Comparison of ENCODE assay signal across 8 mouse cellular contexts in the genomic region with DNA sequence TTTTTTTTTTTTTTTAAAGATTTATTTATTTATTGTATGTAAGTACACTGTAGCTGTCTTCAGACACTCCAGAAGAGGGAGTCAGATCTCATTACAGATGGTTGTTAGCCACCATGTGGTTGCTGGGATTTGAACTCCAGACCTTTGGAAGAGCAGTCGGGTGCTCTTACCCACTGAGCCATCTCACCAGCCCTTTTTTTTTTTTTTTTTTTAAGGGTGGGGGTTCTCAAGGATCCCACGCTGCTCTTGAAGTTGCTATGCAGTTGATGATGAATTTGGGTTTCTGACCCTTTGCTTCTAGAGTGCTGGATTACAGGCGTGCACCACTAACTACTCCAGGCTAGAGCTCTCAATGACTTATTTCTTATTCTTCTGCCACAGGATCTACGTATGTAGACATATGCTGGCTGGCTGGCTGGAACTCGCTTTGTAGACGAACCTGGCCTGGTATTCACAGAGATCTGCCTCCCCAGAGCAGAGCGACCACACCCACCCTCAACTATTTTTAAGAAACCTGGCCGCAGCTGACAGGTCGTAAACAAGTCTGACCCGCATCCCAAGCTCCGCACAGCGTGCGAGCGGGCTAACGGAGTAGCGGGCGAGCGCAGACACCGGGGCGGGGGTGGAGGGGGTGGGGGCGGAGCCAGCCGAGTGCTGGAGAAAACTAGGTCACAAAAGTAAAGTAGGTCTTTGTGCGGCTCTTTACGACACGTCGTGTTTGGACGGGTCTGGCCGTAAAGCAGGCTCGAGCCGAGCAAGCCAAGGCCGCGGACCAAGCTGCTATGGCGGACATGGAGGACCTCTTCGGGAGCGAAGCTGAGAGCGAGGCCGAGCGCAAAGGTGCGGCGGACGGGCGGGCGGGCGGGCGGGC. TPM values are rescaled to one million over a fixed set of nuclear protein-coding genes. Genes with fewer than 3 reads are reported as not detected.
A peak's percentile ranks its signal among the peaks of the same experiment; 100 is the strongest.
DNase-seq lines count a peak whose midpoint lies in the region; ATAC-seq and TF ChIP-seq lines count a peak whose summit lies in the region.

A gene (plus strand): TSS at position 729 of the 871 bp plus-strand sequence.

- peak; percentile 95 for DNase-seq in MEL (ENCODE audit: low read depth, low spot score)
- peak; percentile 93 to 97 for DNase-seq in cerebellum, adult 2 months
- DNase-seq in forelimb bud, embryonic 11.5 days (ENCODE audit: low read depth, low spot score): peak; percentile 90
- DNase-seq in hindbrain, embryonic 10.5 days (ENCODE audit: low spot score): peak; percentile 91
- DNase-seq in layer of hippocampus, adult 9-11 months: peak; percentile 94
- peak; percentile 98 for DNase-seq in lung, postnatal 0 days (ENCODE audit: low spot score)
- peak; percentile 68 for DNase-seq in ovary, postnatal 14 days (ENCODE audit: low spot score)
- DNase-seq in thymus, postnatal 14 days: peak; percentile 87

- ATAC-seq in lung, postnatal 0 days: peak; percentile 91

- H3K36me3 ChIP-seq in MEL (ENCODE audit: control insufficient read depth in 1 of 2, insufficient read depth in 2 of 2, low read length in 2 of 2): peaks cover 0 to 8% of the 10 kb centered on the region in 2 experiments; a peak in 2 of 4 replicates
- peaks cover 20% of the 10 kb centered on the region for H3K36me3 ChIP-seq in hindbrain, embryonic 10.5 days
- 0 out of 2 replicates have a peak, but pooled peaks cover 7% of the 10 kb centered on the region for H3K36me3 ChIP-seq in lung, postnatal 0 days (ENCODE audit: insufficient read depth, low read length)

- H3K4me1 ChIP-seq in MEL (ENCODE audit: control insufficient read depth in 1 of 2, insufficient read depth in 2 of 2, low read length in 2 of 2): peaks cover 0 to 6% of the 10 kb centered on the region in 2 experiments; a peak in 2 of 4 replicates
- H3K4me1 ChIP-seq in cerebellum, adult 2 months (ENCODE audit: control insufficient read depth, insufficient read depth, low read length): no peaks in the 10 kb centered on the region; the same call in 1 of the 2 replicates
- H3K4me1 ChIP-seq in hindbrain, embryonic 10.5 days (replicated peaks): peaks cover 23% of the 10 kb centered on the region
- peaks cover 8% of the 10 kb centered on the region; the same call in 1 of the 2 replicates for H3K4me1 ChIP-seq in lung, postnatal 0 days (ENCODE audit: insufficient read depth, low read depth, low read length)

- TF ChIP-seq EP300 in MEL (IDR thresholded peaks at IDR 0.05; ENCODE audit: low read depth in 1 of 2, low read length in 2 of 2): no peak
- TF ChIP-seq EP300 in lung, postnatal 0 days (IDR thresholded peaks at IDR 0.05): no peak

- WGBS in cerebellum, adult 2 months: under 1% methylated on average over 43 of the region's 45 CpGs
- 1% methylated on average over 45 of the region's 45 CpGs for WGBS in hindbrain, embryonic 10.5 days
- under 1% methylated on average over 42 of the region's 45 CpGs for WGBS in lung, postnatal 0 days

- H3K4me3 ChIP-seq in MEL (ENCODE audit: control insufficient read depth in 1 of 2, insufficient read depth in 1 of 2, low read depth in 2 of 2, low read length in 2 of 2): peak within 1 kb of the TSS; percentile 76 to 92
- peak within 1 kb of the TSS; percentile 67 for H3K4me3 ChIP-seq in cerebellum, adult 2 months (replicated peaks; ENCODE audit: insufficient read depth, low read depth, low read length)
- H3K4me3 ChIP-seq in hindbrain, embryonic 10.5 days: peak within 1 kb of the TSS; percentile 90
- H3K4me3 ChIP-seq in lung, postnatal 0 days (ENCODE audit: low read depth, low read length): peak within 1 kb of the TSS; percentile 75

- H3K9ac ChIP-seq in MEL (ENCODE audit: control insufficient read depth, low read depth, low read length, poor library complexity, severe bottlenecking): peak within 1 kb of the TSS; percentile 92
- peak within 1 kb of the TSS; percentile 66 for H3K9ac ChIP-seq in lung, postnatal 0 days (replicated peaks; ENCODE audit: low read depth)

- no peak for TF ChIP-seq CTCF in MEL (IDR thresholded peaks at IDR 0.05 in 2 of 3, conservative IDR thresholded peaks at IDR 0.05 in 1 of 3; ENCODE audit: control insufficient read depth in 1 of 3, insufficient read depth in 1 of 3, low read depth in 2 of 3, low read length in 3 of 3, poor library complexity in 1 of 3, severe bottlenecking in 1 of 3)
- no peak for TF ChIP-seq CTCF in cerebellum, adult 2 months (IDR thresholded peaks at IDR 0.05; ENCODE audit: borderline replicate concordance, insufficient read depth, low read depth, low read length)
- no peak for TF ChIP-seq CTCF in lung, postnatal 0 days (IDR thresholded peaks at IDR 0.05)

- H3K4me2 ChIP-seq in lung, postnatal 0 days (replicated peaks; ENCODE audit: low read depth, low read length): peak within 1 kb of the TSS; percentile 88

- no peaks in the 10 kb centered on the region for H3K27me3 ChIP-seq in MEL (ENCODE audit: control insufficient read depth in 1 of 2, insufficient read depth in 2 of 2, low read length in 2 of 2)
- H3K27me3 ChIP-seq in cerebellum, adult 2 months (ENCODE audit: control insufficient read depth, insufficient read depth, low read length): no peaks in the 10 kb centered on the region
- H3K27me3 ChIP-seq in hindbrain, embryonic 10.5 days (ENCODE audit: insufficient read depth, poor library complexity, severe bottlenecking): no peaks in the 10 kb centered on the region
- H3K27me3 ChIP-seq in lung, postnatal 0 days (replicated peaks; ENCODE audit: insufficient read depth, low read length): no peaks in the 10 kb centered on the region

- TF ChIP-seq POLR2A in MEL (IDR thresholded peaks at IDR 0.05; ENCODE audit: control insufficient read depth in 1 of 2, insufficient read depth in 1 of 2, low read depth in 1 of 2, low read length in 2 of 2, poor library complexity in 1 of 2): peak; percentile 70 to 84; a peak in 3 of 4 replicates
- peak; percentile 53 for TF ChIP-seq POLR2A in cerebellum, adult 2 months (IDR thresholded peaks at IDR 0.05; ENCODE audit: borderline replicate concordance, insufficient read depth, low read length)

- H3K9me3 ChIP-seq in MEL (replicated peaks; ENCODE audit: insufficient read depth, low read length): no peaks in the 10 kb centered on the region
- H3K9me3 ChIP-seq in hindbrain, embryonic 10.5 days: no peaks in the 10 kb centered on the region
- H3K9me3 ChIP-seq in lung, postnatal 0 days (ENCODE audit: low read length): no peaks in the 10 kb centered on the region

- no peak for TF ChIP-seq RAD21 in MEL (IDR thresholded peaks at IDR 0.05; ENCODE audit: low read depth, low read length)

- peaks cover 18% of the 10 kb centered on the region for H3K79me2 ChIP-seq in MEL (ENCODE audit: control insufficient read depth, insufficient read depth, low read length, poor library complexity)

- H3K27ac ChIP-seq in MEL (ENCODE audit: control insufficient read depth, low read depth, low read length): peak within 1 kb of the TSS; percentile 72
- H3K27ac ChIP-seq in cerebellum, adult 2 months (ENCODE audit: insufficient read depth, low read length): peak within 1 kb of the TSS; percentile 60
- peak within 1 kb of the TSS; percentile 96 for H3K27ac ChIP-seq in hindbrain, embryonic 10.5 days
- peak within 1 kb of the TSS; percentile 75 for H3K27ac ChIP-seq in lung, postnatal 0 days (ENCODE audit: low read length)

TF ChIP-seq in MEL, 35 proteins besides CTCF, POLR2A, EP300 and RAD21 (continues in another document):
- TF ChIP-seq HCFC1 (IDR thresholded peaks at IDR 0.05; ENCODE audit: low read depth, low read length) (peak; percentile 91), UBTF (IDR thresholded peaks at IDR 0.05; ENCODE audit: borderline replicate concordance, insufficient read depth, low read depth, low read length) (no peak), TAL1 (IDR thresholded peaks at IDR 0.05; ENCODE audit: low read length) (no peak), POLR2AphosphoS5 (IDR thresholded peaks at IDR 0.05; ENCODE audit: borderline replicate concordance, low read depth, low read length) (no peak), KAT2A (conservative IDR thresholded peaks at IDR 0.05; ENCODE audit: low read depth, low read length) (peak; percentile 80), MEF2A (IDR thresholded peaks at IDR 0.05; ENCODE audit: extremely low read depth, insufficient replicate concordance, low read depth, low read length, poor library complexity, severe bottlenecking) (no peak), MXI1 (IDR thresholded peaks at IDR 0.05; ENCODE audit: low read depth, low read length) (peak; percentile 55; the same call in 1 of the 2 replicates), NRF1 (IDR thresholded peaks at IDR 0.05; ENCODE audit: insufficient read depth, low read depth, low read length, poor library complexity, severe bottlenecking) (peak; percentile 24; the same call in 1 of the 2 replicates), CHD2 (IDR thresholded peaks at IDR 0.05; ENCODE audit: low read length) (no peak), ETS1 (IDR thresholded peaks at IDR 0.05; ENCODE audit: low read depth, low read length) (no peak), USF1 (IDR thresholded peaks at IDR 0.05; ENCODE audit: low read depth, low read length) (0 out of 2 replicates have a peak, but pooled peaks have one; percentile 19), ELF1 (IDR thresholded peaks at IDR 0.05; ENCODE audit: low read depth, low read length) (no peak), ZNF384 (IDR thresholded peaks at IDR 0.05; ENCODE audit: low read depth, low read length) (no peak; the same call in none of the 2 replicates), SIN3A (IDR thresholded peaks at IDR 0.05; ENCODE audit: low read length) (no peak; the same call in 1 of the 2 replicates), E2F4 (IDR thresholded peaks at IDR 0.05; ENCODE audit: borderline replicate concordance, low read depth, low read length) (no peak), SMC3 (IDR thresholded peaks at IDR 0.05; ENCODE audit: low read depth, low read length) (no peak), MYB (IDR thresholded peaks at IDR 0.05; ENCODE audit: low read depth, low read length) (no peak), RCOR1 (IDR thresholded peaks at IDR 0.05; ENCODE audit: low read depth, low read length) (no peak), GABPA (IDR thresholded peaks at IDR 0.05; ENCODE audit: low read depth, low read length) (peak; percentile 51; the same call in 1 of the 2 replicates), GATA1 (IDR thresholded peaks at IDR 0.05; ENCODE audit: low read depth, low read length) (no peak), MAZ (IDR thresholded peaks at IDR 0.05; ENCODE audit: low read depth, low read length) (no peak), NELFE (IDR thresholded peaks at IDR 0.05; ENCODE audit: low read depth, low read length) (peak; percentile 91), MAX (IDR thresholded peaks at IDR 0.05; ENCODE audit: low read length) (peak; percentile 63)

RNA-seq across cellular contexts. Expression of the gene that starts here (rescaled TPM):
- 41.6 and 42.6 TPM in 2 replicates for total RNA-seq in MEL (2012; rRNA removed)
- polyA plus RNA-seq in MEL (2012; ENCODE audit: insufficient read depth in 1 of 2, insufficient read length in 2 of 2, low read depth in 1 of 2, low replicate concordance in 2 of 2, missing spikeins in 1 of 2): 10 to 100 TPM in 1 of 2 experiments, not detected in 1; 49.0 TPM
- 26.9 and 31.6 TPM in 2 replicates for polyA plus RNA-seq in cerebellum, adult 2 months (2012; rRNA removed)
- polyA plus RNA-seq in hindbrain, embryonic 10.5 days (2016; fragmentation: Nextera tagmentation; extraction: Ambion mirVana): 38.4 and 51.6 TPM in 2 replicates
- polyA plus RNA-seq in lung, postnatal 0 days (2015; fragmentation: Nextera tagmentation; extraction: Ambion mirVana): 17.0 and 19.3 TPM in 2 replicates

Comparison
In these comparisons a context has a peak if more than half of its experiments do, and no peak if none do; other contexts are left out.
1. Peak in every context shown above with its lines: DNase-seq, ATAC-seq, H3K4me3 ChIP-seq and H3K27ac ChIP-seq.